In genomic region chr9:32227034-32227433, GRCm38 (mm10) we compare ENCODE assay signal across 15 mouse cellular contexts.
DNase-seq lines count a peak whose midpoint lies in the region; ATAC-seq and TF ChIP-seq lines count a peak whose summit lies in the region.
"Had no signal": no experiment of that assay in that cellular context is flagged by ENCODE, and none has a peak within 500 bp of the region (broad histone marks: within the 10 kb centered on the region; RNA-seq: fewer than 3 reads in every experiment).

No protein-coding gene starts in this region.

- 53% methylated on average over 2 of the region's 2 CpGs for WGBS in heart, postnatal 0 days
- WGBS in small intestine, adult 2 months, result 49% methylated on average over 2 of the region's 2 CpGs
- WGBS in forebrain, embryonic 15.5 days, result 92% methylated on average over 2 of the region's 2 CpGs

- ATAC-seq in heart, postnatal 0 days (ENCODE audit: insufficient read depth, low read depth), result peak; percentile 77
- ATAC-seq in forebrain, embryonic 15.5 days (replicated peaks), result no peak
- ATAC-seq: forebrain, postnatal 0 days; hindbrain, postnatal 0 days; midbrain, embryonic 13.5 days had no signal

- H3K27me3 ChIP-seq in heart, postnatal 0 days (ENCODE audit: control insufficient read depth, insufficient read depth, low read length), result no peaks in the 10 kb centered on the region
- H3K27me3 ChIP-seq in small intestine, adult 2 months (ENCODE audit: control insufficient read depth, insufficient read depth, low read length), result no peaks in the 10 kb centered on the region
- no peaks in the 10 kb centered on the region for H3K27me3 ChIP-seq in forebrain, embryonic 15.5 days
- H3K27me3 ChIP-seq: embryonic facial prominence, embryonic 13.5 days; limb, embryonic 12.5 days; lung, embryonic 15.5 days; midbrain, embryonic 13.5 days; neural tube, embryonic 13.5 days had no signal

- no peaks in the 10 kb centered on the region for H3K36me3 ChIP-seq in heart, postnatal 0 days (replicated peaks; ENCODE audit: control insufficient read depth, insufficient read depth, low read length)
- H3K36me3 ChIP-seq in small intestine, adult 2 months (ENCODE audit: control insufficient read depth, insufficient read depth, low read length), result 0 out of 2 replicates have a peak, but pooled peaks cover 3% of the 10 kb centered on the region
- no peaks in the 10 kb centered on the region for H3K36me3 ChIP-seq in forebrain, embryonic 15.5 days
- H3K36me3 ChIP-seq: embryonic facial prominence, embryonic 13.5 days; limb, embryonic 12.5 days; lung, embryonic 15.5 days; midbrain, embryonic 13.5 days; neural tube, embryonic 13.5 days had no signal

- H3K4me2 ChIP-seq in heart, postnatal 0 days (ENCODE audit: low read depth, low read length), result peak overlapping the region; percentile 19; the same call in 1 of the 2 replicates
- no peak overlapping the region for H3K4me2 ChIP-seq in forebrain, embryonic 15.5 days (replicated peaks)
- H3K4me2 ChIP-seq: embryonic facial prominence, embryonic 13.5 days; limb, embryonic 12.5 days; lung, embryonic 15.5 days; midbrain, embryonic 13.5 days; neural tube, embryonic 13.5 days had no signal

- peak overlapping the region; percentile 73 for H3K27ac ChIP-seq in heart, postnatal 0 days (ENCODE audit: low read depth)
- H3K27ac ChIP-seq in small intestine, adult 2 months (ENCODE audit: insufficient read depth, low read depth, low read length), result peak overlapping the region; percentile 33; the same call in 1 of the 2 replicates
- H3K27ac ChIP-seq in forebrain, embryonic 15.5 days (replicated peaks), result no peak overlapping the region
- H3K27ac ChIP-seq: embryonic facial prominence, embryonic 13.5 days; hindbrain, postnatal 0 days; limb, embryonic 12.5 days; lung, embryonic 15.5 days; midbrain, embryonic 13.5 days; neural tube, embryonic 13.5 days had no signal

- TF ChIP-seq CTCF in heart, postnatal 0 days (IDR thresholded peaks at IDR 0.05; ENCODE audit: low read depth), result no peak
- no peak for TF ChIP-seq CTCF in small intestine, adult 2 months (IDR thresholded peaks at IDR 0.05; ENCODE audit: extremely low read depth, insufficient read length, insufficient replicate concordance, low read depth, low read length)

- peak; percentile 30 to 71 for DNase-seq in kidney, adult 8-10 months
- no peak for DNase-seq in kidney, adult 18-20 months
- DNase-seq in brain, adult 2 months (ENCODE audit: low read depth, low spot score), result peak; percentile 65
- DNase-seq in heart, postnatal 0 days (ENCODE audit: low spot score), result no peak
- DNase-seq in spleen, postnatal 14 days (ENCODE audit: low spot score in 2 of 2), result no peak
- DNase-seq: cerebellum, adult 9-10 months; forebrain, postnatal 0 days had no signal

- no peak for TF ChIP-seq EP300 in heart, postnatal 0 days (IDR thresholded peaks at IDR 0.05; ENCODE audit: low read depth)

- no peak overlapping the region for H3K9ac ChIP-seq in heart, postnatal 0 days (replicated peaks; ENCODE audit: low read depth, low read length)
- no peak overlapping the region for H3K9ac ChIP-seq in forebrain, embryonic 15.5 days (replicated peaks)
- H3K9ac ChIP-seq: embryonic facial prominence, embryonic 13.5 days; forebrain, postnatal 0 days; limb, embryonic 12.5 days; lung, embryonic 15.5 days; midbrain, embryonic 13.5 days; neural tube, embryonic 13.5 days had no signal

- H3K9me3 ChIP-seq in heart, postnatal 0 days (replicated peaks; ENCODE audit: control insufficient read depth, low read length), result no peaks in the 10 kb centered on the region
- H3K9me3 ChIP-seq in forebrain, embryonic 15.5 days, result no peaks in the 10 kb centered on the region
- H3K9me3 ChIP-seq: embryonic facial prominence, embryonic 13.5 days; limb, embryonic 12.5 days; lung, embryonic 15.5 days; midbrain, embryonic 13.5 days; neural tube, embryonic 13.5 days had no signal

- H3K4me1 ChIP-seq in heart, postnatal 0 days (ENCODE audit: control insufficient read depth, insufficient read depth), result peaks cover 22% of the 10 kb centered on the region
- H3K4me1 ChIP-seq in small intestine, adult 2 months (ENCODE audit: control insufficient read depth, insufficient read depth, insufficient read length, low read length), result peaks cover 6% of the 10 kb centered on the region
- H3K4me1 ChIP-seq in forebrain, embryonic 15.5 days, result peaks cover 7% of the 10 kb centered on the region

- no peak for TF ChIP-seq POLR2A in small intestine, adult 2 months (IDR thresholded peaks at IDR 0.05; ENCODE audit: low read depth, low read length)

- no peak overlapping the region for H3K4me3 ChIP-seq in heart, postnatal 0 days (ENCODE audit: low read depth, low read length)
- no peak overlapping the region for H3K4me3 ChIP-seq in small intestine, adult 2 months (ENCODE audit: low read depth, low read length)
- no peak overlapping the region for H3K4me3 ChIP-seq in forebrain, embryonic 15.5 days
- H3K4me3 ChIP-seq: embryonic facial prominence, embryonic 13.5 days; limb, embryonic 12.5 days; lung, embryonic 15.5 days; midbrain, embryonic 13.5 days; neural tube, embryonic 13.5 days had no signal

Comparison
In these comparisons a context has a peak if more than half of its experiments do, and no peak if none do; other contexts are left out.
1. DNase-seq: peak in kidney, adult 8-10 months (2 of 2) and brain, adult 2 months (single experiment); none in kidney, adult 18-20 months (single experiment), heart, postnatal 0 days (single experiment) and spleen, postnatal 14 days (0 of 2).